Mouse (Mus musculus) liver, adult 2 months (tissue): ENCODE measurements around the gene Pcsk4. TPM values are rescaled to one million over a fixed set of nuclear protein-coding genes. Genes with fewer than 3 reads are reported as not detected.

Experiments
- DNase-seq: peaks from one replicate; pipeline ENCODE4 v3.0.0-alpha.2; 2011; ENCODE audit warnings: low read depth, low spot score; ENCODE audit errors: extremely low read depth
- H3K27ac ChIP-seq: fragments of 200-500 bp; replicated peaks from 2 replicates; pipeline ENCODE4 v1.5.1; 2012; ENCODE audit warnings: low read depth, mild to moderate bottlenecking, control low read depth, inconsistent platforms, low read length; ENCODE audit not compliant: insufficient read depth
- H3K27me3 ChIP-seq: fragments of 200-500 bp; 2 replicates; pipeline ENCODE4 v1.6.1; 2012; ENCODE audit warnings: mild to moderate bottlenecking, moderate library complexity, low read length, inconsistent platforms; ENCODE audit not compliant: control insufficient read depth, insufficient read depth
- H3K36me3 ChIP-seq: fragments of 200-500 bp; 2 replicates; pipeline ENCODE4 v1.6.1; 2012; ENCODE audit warnings: low read length, inconsistent platforms; ENCODE audit not compliant: control insufficient read depth, insufficient read depth
- H3K4me1 ChIP-seq: fragments of 200-500 bp; 2 replicates; pipeline ENCODE4 v1.6.1; 2011; ENCODE audit warnings: low read length; ENCODE audit not compliant: control insufficient read depth, insufficient read depth
- H3K4me3 ChIP-seq: fragments of 200-500 bp; 2 replicates; pipeline ENCODE4 v1.5.1; 2011; ENCODE audit warnings: low read depth, mild to moderate bottlenecking, control low read depth, low read length, moderate library complexity; ENCODE audit not compliant: insufficient read depth
- H3K79me2 ChIP-seq: fragments of 200-500 bp; 2 replicates; pipeline ENCODE4 v1.6.1; 2012; ENCODE audit warnings: inconsistent platforms, mild to moderate bottlenecking, low read length, moderate library complexity; ENCODE audit not compliant: control insufficient read depth, insufficient read depth
- H3K9ac ChIP-seq: fragments of 200-500 bp; 2 replicates; pipeline ENCODE4 v1.6.1; 2012; ENCODE audit warnings: low read depth, mild to moderate bottlenecking, control low read depth, inconsistent platforms, low read length
- CTCF ChIP-seq: fragments of 200-500 bp; IDR thresholded peaks from 2 replicates; pipeline ENCODE4 v1.5.1; 2011; ENCODE audit warnings: low read depth, low read length, control low read depth
- POLR2A ChIP-seq: fragments of 200-500 bp; IDR thresholded peaks from 2 replicates; pipeline ENCODE4 v1.6.1; 2011; ENCODE audit warnings: low read length, control low read depth; ENCODE audit not compliant: insufficient read depth; ENCODE audit errors: extremely low read depth
- WGBS: fragments of 180-500 bp; shearing (Covaris S2); methylation state at CpG from one replicate; pipeline ENCODE4 v1.1.7; 2018; 5-methylcytosine and 5-hydroxymethylcytosine counted together
- polyA plus RNA-seq: library from polyadenylated mRNA; depleted of rRNA; stranded (reverse); fragments of >200 nt; gene quantifications from 2 replicates; pipeline ENCODE4 v1.2.3, GENCODE M21; 2012
- total RNA-seq: library from RNA; depleted of rRNA; stranded (reverse); fragments of >200 nt; gene quantifications from 2 replicates; pipeline ENCODE4 v1.2.3, GENCODE M21; 2014

The Pcsk4 gene
- total and polyA plus RNA-seq, 2 experiments: 12.5 to 21.8 TPM

- Histone ChIP-seq H3K79me2 (no peaks in the 10 kb centered on the region), H3K4me1 (peaks cover 11% of the 10 kb centered on the region), H3K9ac (peak overlapping the region; percentile 20), H3K4me3 (peak overlapping the region; percentile 15; the same call in 1 of the 2 replicates), H3K36me3 (no peaks in the 10 kb centered on the region), H3K27me3 (no peaks in the 10 kb centered on the region; the same call in 1 of the 2 replicates), H3K27ac (no peak overlapping the region)
- TF ChIP-seq CTCF (peak; percentile 11; the same call in 1 of the 2 replicates), POLR2A (no peak)
- DNase-seq: peak; percentile 80
- WGBS: 9% methylated on average over 46 of the region's 47 CpGs
These were observed 12.4 kb upstream of the Pcsk4 start for GRCm38 (mm10) chr10:80341491-80342304.

GRCm38 (mm10) chr10:80341026-80341425 is 11.7 kb upstream of the Pcsk4 start:
- H3K27me3 ChIP-seq: no peaks in the 10 kb centered on the region; the same call in 1 of the 2 replicates
- no peak overlapping the region for H3K27ac ChIP-seq
- peaks cover under 1% of the 10 kb centered on the region; the same call in 1 of the 2 replicates for H3K36me3 ChIP-seq
- DNase-seq: no peak
- peaks cover 11% of the 10 kb centered on the region for H3K4me1 ChIP-seq
- no peaks in the 10 kb centered on the region for H3K79me2 ChIP-seq
- no peak for TF ChIP-seq CTCF
- no peak for TF ChIP-seq POLR2A
- no peak overlapping the region for H3K4me3 ChIP-seq
- 43% methylated on average over 21 of the region's 21 CpGs for WGBS
- 0 out of 2 replicates have a peak overlapping the region, but pooled peaks have one; percentile 23 for H3K9ac ChIP-seq

- H3K4me3 ChIP-seq: no peak overlapping the region
- 24% methylated on average over 19 of the region's 19 CpGs for WGBS
- H3K79me2 ChIP-seq: no peaks in the 10 kb centered on the region
- peaks cover 6% of the 10 kb centered on the region; the same call in 1 of the 2 replicates for H3K36me3 ChIP-seq
- no peak overlapping the region for H3K9ac ChIP-seq
- H3K27me3 ChIP-seq: no peaks in the 10 kb centered on the region; the same call in 1 of the 2 replicates
- peak; percentile 67 for DNase-seq
- H3K27ac ChIP-seq: no peak overlapping the region
- H3K4me1 ChIP-seq: peaks cover 11% of the 10 kb centered on the region
- TF ChIP-seq CTCF (peak; percentile 91), POLR2A (no peak)
These were observed 10.8 kb upstream of the Pcsk4 start for GRCm38 (mm10) chr10:80339941-80340750.

GRCm38 (mm10) chr10:80336263-80336662 is 7.0 kb upstream of the Pcsk4 start:
- Histone ChIP-seq H3K4me3 (no peak overlapping the region), H3K27me3 (no peaks in the 10 kb centered on the region), H3K4me1 (peaks cover 8% of the 10 kb centered on the region; the same call in 1 of the 2 replicates), H3K79me2 (no peaks in the 10 kb centered on the region), H3K27ac (no peak overlapping the region), H3K36me3 (peaks cover 19% of the 10 kb centered on the region; the same call in 1 of the 2 replicates), H3K9ac (no peak overlapping the region)
- WGBS: 88% methylated on average over 12 of the region's 12 CpGs
- DNase-seq: no peak
- no peak for TF ChIP-seq POLR2A
- no peak for TF ChIP-seq CTCF

- Histone ChIP-seq H3K9ac (peak overlapping the region; percentile 75), H3K27me3 (no peaks in the 10 kb centered on the region), H3K79me2 (peaks cover 4% of the 10 kb centered on the region; the same call in 1 of the 2 replicates), H3K27ac (peak overlapping the region; percentile 98), H3K36me3 (peaks cover 19% of the 10 kb centered on the region; the same call in 1 of the 2 replicates), H3K4me1 (peaks cover 13% of the 10 kb centered on the region; the same call in 1 of the 2 replicates), H3K4me3 (peak overlapping the region; percentile 30)
- 19% methylated on average over 5 of the region's 5 CpGs for WGBS
- no peak for TF ChIP-seq POLR2A
- TF ChIP-seq CTCF: no peak
- peak; percentile 89 for DNase-seq
These were observed 3.3 kb upstream of the Pcsk4 start for GRCm38 (mm10) chr10:80332525-80332989.
